Comparison of ENCODE assay signal across 26 mouse cellular contexts in genomic region chr19:16961036-16961435, GRCm38 (mm10).
"Had no signal": no experiment of that assay in that cellular context is flagged by ENCODE, and none has a peak within 500 bp of the region (broad histone marks: within the 10 kb centered on the region; RNA-seq: fewer than 3 reads in every experiment).

No protein-coding gene starts in this region.

- H3K4me3 ChIP-seq: forebrain, embryonic 15.5 days; heart, embryonic 13.5 days; heart, embryonic 15.5 days; hindbrain, embryonic 10.5 days; hindbrain, embryonic 12.5 days; intestine, embryonic 15.5 days; left cerebral cortex, adult 2 months; limb, embryonic 10.5 days; limb, embryonic 12.5 days; liver, embryonic 13.5 days; liver, embryonic 15.5 days had no signal

- ATAC-seq: forebrain, embryonic 15.5 days; forebrain, postnatal 0 days; hindbrain, embryonic 16.5 days; inflammation-experienced regulatory T-cells, adult 6 months; intestine, embryonic 15.5 days; intestine, postnatal 0 days; liver, postnatal 0 days had no signal

- H3K36me3 ChIP-seq: forebrain, embryonic 15.5 days; heart, embryonic 13.5 days; heart, embryonic 15.5 days; hindbrain, embryonic 10.5 days; hindbrain, embryonic 12.5 days; intestine, embryonic 15.5 days; limb, embryonic 10.5 days; limb, embryonic 12.5 days; liver, embryonic 13.5 days; liver, embryonic 15.5 days had no signal

- H3K4me2 ChIP-seq: forebrain, embryonic 15.5 days; heart, embryonic 13.5 days; heart, embryonic 15.5 days; hindbrain, embryonic 12.5 days; hindbrain, embryonic 14.5 days; intestine, embryonic 15.5 days; limb, embryonic 12.5 days; liver, embryonic 11.5 days; liver, embryonic 13.5 days; liver, embryonic 15.5 days had no signal

- H3K9ac ChIP-seq: forebrain, embryonic 15.5 days; forebrain, postnatal 0 days; heart, embryonic 13.5 days; heart, embryonic 15.5 days; hindbrain, embryonic 12.5 days; hindbrain, embryonic 14.5 days; intestine, embryonic 15.5 days; limb, embryonic 12.5 days; liver, embryonic 13.5 days; liver, embryonic 15.5 days; liver, postnatal 0 days had no signal

- H3K27ac ChIP-seq: forebrain, embryonic 15.5 days; heart, embryonic 13.5 days; heart, embryonic 15.5 days; hindbrain, embryonic 10.5 days; hindbrain, embryonic 12.5 days; hindbrain, embryonic 14.5 days; intestine, embryonic 15.5 days; left cerebral cortex, adult 2 months; limb, embryonic 10.5 days; limb, embryonic 12.5 days; liver, embryonic 13.5 days; liver, embryonic 15.5 days had no signal

- H3K9me3 ChIP-seq: forebrain, embryonic 15.5 days; heart, embryonic 13.5 days; heart, embryonic 15.5 days; hindbrain, embryonic 10.5 days; hindbrain, embryonic 12.5 days; intestine, embryonic 15.5 days; limb, embryonic 10.5 days; liver, embryonic 13.5 days; liver, embryonic 15.5 days had no signal

- DNase-seq: forebrain, postnatal 0 days; gastrocnemius, postnatal 14 days; gastrocnemius, postnatal 36 days; kidney, adult 18-20 months; kidney, adult 8-10 months; kidney, postnatal 10 days; kidney, postnatal 25 days; kidney, postnatal 4 days; liver; liver, embryonic 13.5 days; liver, postnatal 0 days had no signal
